Mouse (Mus musculus): ENCODE measurements around the gene Inpp4b.
"Not testable (repeated sequence)": the region's sequence is repeated elsewhere in the genome, so short reads cannot be mapped to it uniquely, and the experiment has no call there.

The Inpp4b gene

GRCm38 (mm10) chr8:81776516-81777237 is 434.3 kb downstream of the Inpp4b start:
- DNase-seq (ENCODE audit: low read depth, low spot score), result no peak

GRCm38 (mm10) chr8:81777704-81778103 is 435.3 kb downstream of the Inpp4b start:
- no peak for DNase-seq (ENCODE audit: low read depth, low spot score)

DNA sequence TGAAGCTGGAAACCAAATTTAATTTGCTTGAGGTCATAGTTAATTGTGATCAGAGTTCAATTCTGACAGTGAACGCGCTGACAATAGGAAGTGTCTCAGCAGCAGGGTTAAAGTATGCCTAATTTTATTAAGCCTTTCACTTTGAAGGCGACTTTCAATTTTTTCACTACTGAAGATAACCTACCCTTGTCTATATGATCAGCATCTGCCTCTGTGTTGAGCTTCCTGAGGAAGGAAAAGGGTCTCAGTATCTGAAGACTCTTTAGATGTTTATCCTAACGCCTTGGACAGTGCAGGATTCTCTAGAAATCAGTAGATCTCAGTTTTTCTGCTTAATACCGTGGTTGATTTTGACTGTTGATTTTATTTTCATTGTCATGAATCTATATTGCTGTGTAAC is 437.1 kb downstream of the Inpp4b start:
- DNase-seq (ENCODE audit: low read depth, low spot score), result no peak

DNA sequence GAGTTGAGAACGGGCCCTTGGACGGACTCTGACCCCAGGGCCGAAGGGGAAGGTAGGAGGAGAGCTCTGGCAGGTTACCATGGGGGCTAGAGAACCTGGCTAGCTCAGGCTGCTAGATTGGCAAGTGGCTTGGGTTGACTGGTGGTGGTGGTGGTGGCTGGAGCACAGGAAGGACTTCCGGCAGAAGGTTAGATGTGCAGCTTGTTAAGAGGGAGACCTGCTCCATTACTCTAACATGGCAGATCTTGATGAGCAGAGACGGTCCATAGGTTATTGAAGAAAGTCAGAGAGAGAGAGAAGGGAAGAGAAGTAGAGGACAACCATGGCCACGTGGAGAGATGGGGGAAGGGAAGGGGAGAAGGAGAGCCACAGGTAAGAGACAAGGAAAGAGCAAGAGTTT is 437.8 kb downstream of the Inpp4b start:
- no peak for DNase-seq (ENCODE audit: low read depth, low spot score)

- no peak for DNase-seq (ENCODE audit: low read depth, low spot score)
Observed at GRCm38 (mm10) chr8:81780921-81781675, 438.7 kb downstream of the Inpp4b start.

- no peak for DNase-seq (ENCODE audit: low read depth, low spot score)
Observed at GRCm38 (mm10) chr8:81782781-81783180, 440.4 kb downstream of the Inpp4b start.

GRCm38 (mm10) chr8:81784775-81785174 is 442.4 kb downstream of the Inpp4b start:
- no peak for DNase-seq (ENCODE audit: low read depth, low spot score)

DNA sequence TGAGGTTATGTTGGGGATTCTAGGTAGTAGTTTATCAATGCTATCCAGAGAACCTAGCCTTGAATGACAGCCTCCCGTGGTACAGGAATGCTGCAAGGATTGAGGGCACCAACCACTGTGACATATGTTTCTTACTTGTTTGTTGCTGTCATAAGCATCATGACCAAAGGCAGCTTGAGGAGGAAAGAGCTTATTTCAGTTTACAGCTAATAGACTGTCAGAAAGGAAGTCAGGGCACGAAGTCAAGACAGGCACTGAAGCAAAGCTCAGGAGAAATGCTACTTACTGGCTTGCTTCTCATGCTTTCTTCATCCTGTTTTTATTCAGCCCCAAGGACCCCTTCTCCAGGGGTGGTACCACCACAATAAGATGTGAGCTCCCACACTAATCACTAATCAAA is 446.1 kb downstream of the Inpp4b start:
- DNase-seq (ENCODE audit: low read depth, low spot score), result no peak

GRCm38 (mm10) chr8:81792649-81793048 is 450.3 kb downstream of the Inpp4b start:
- no peak for DNase-seq (ENCODE audit: low read depth, low spot score)

GRCm38 (mm10) chr8:81798501-81798900 is 456.1 kb downstream of the Inpp4b start:
- no peak for DNase-seq (ENCODE audit: low read depth, low spot score)

- no peak for DNase-seq (ENCODE audit: low read depth, low spot score)
Observed at GRCm38 (mm10) chr8:81800792-81801191, 458.4 kb downstream of the Inpp4b start.

DNA sequence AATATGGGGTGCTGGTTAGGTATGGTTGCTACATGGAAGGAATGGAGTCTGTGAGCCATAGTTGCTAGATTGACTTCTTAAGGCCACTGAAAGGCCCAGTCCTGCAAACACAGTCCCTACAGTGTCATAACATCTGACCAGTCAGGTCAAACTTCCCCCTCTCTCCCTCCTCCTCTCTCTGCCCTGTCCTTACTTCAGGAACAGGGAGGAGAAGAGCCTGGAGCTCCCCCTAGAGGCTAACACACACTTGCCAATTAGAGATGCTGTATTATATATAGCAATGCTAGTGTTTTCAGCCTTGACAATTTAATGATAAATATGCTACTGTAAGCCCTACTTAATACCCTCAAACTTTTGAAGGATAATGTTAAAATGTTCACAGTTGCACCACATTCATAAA is 464.4 kb downstream of the Inpp4b start:
- DNase-seq (ENCODE audit: low read depth, low spot score), result peak; percentile 67

DNA sequence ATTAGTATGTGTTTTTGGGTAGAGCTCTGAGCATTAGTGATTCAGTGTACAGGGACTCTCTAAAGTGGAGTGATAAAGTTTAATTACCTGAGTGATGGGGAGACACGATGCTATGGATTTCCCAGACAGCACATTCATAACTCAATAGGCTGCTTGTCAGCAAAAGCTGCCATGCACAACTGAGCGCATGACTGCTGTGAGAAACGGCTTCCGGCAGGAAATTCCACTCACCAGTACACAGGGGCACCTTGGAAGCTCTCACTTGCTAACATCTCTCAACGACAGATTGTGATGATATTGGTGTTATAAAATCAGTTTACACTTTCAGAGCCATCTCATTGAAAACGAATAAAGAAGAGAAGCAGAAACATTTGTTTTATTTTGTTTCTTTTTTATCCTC is 465.2 kb downstream of the Inpp4b start:
- DNase-seq (ENCODE audit: low read depth, low spot score), result no peak

DNA sequence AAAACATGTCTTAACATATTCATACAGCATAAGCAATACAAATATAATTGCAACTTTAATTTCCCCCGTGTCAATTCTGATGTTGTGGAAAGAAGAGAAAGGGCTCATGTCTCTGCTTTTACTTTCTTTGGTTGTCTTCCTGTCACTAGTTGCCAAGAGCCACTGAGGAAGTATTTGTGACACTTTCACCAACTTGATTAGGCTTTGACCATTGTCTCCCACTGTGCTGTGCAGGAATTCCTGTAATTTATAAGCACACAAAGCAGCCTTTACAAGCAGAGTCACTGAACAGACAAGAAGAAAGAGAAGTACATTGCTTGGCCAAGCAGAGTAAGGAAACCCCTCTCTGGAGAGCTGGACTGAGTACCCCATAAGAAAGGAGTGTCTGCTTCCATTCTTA is 466.1 kb downstream of the Inpp4b start:
- no peak for DNase-seq (ENCODE audit: low read depth, low spot score)

DNA sequence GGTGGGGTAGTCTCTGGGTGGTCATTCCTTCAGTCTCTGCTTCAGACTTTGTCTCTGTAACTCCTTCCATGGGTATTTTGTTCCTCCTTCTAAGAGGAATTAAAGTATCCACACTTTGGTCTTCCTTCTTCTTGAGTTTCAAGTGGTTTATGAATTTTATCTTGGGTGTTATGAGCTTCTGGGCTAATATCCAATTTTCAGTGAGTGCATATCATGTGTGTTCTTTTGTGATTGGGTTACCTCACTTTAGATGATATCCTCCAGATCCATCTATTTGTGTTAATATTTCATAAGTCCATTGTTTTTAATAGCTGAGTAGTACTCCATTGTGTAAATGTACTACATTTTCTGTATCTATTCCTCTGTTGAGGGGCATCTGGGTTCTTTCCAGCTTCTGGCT is 467.1 kb downstream of the Inpp4b start:
- DNase-seq (ENCODE audit: low read depth, low spot score), result not testable (repeated sequence)

- no peak for DNase-seq (ENCODE audit: low read depth, low spot score)
Observed at GRCm38 (mm10) chr8:81812051-81812751, 469.8 kb downstream of the Inpp4b start.

DNA sequence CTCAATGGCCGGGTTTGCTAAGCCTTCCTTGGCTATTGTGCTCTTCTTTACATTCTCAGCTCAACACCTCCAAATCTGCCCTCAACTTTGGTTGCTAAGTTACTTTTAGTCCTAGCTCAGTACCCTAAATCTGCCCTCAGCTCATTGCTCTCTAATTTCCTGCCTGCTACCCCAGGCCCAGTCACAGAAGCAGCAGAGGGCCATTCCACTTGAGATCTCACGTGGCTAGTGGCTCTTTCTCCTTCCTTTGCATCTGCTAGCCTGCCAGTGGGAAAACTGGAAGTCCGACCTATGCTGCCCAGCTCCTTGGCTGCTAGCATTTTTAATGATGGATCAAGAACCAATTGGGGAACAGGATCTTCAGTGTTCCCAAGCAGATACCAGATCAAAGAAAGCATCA is 472.4 kb downstream of the Inpp4b start:
- DNase-seq (ENCODE audit: low read depth, low spot score), result no peak

DNA sequence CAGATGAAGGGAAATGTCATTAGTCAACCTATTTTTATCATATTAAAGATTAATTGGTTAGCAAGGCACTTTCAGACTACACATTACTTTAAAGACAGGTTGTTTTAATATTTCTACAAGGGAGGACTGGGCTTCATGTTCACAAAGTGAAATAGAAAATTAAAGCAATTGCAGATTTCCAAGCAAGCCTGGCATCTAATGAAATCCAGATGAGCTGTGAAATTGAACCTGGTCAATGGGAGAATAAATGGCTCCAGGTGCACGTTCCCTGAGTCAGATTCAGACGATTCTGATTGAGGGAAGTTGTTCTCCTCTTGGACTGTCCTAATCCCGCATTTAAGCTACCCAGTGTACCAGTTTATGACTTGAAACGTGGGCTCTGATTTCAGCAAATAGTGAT is 473.2 kb downstream of the Inpp4b start:
- no peak for DNase-seq (ENCODE audit: low read depth, low spot score)

DNA sequence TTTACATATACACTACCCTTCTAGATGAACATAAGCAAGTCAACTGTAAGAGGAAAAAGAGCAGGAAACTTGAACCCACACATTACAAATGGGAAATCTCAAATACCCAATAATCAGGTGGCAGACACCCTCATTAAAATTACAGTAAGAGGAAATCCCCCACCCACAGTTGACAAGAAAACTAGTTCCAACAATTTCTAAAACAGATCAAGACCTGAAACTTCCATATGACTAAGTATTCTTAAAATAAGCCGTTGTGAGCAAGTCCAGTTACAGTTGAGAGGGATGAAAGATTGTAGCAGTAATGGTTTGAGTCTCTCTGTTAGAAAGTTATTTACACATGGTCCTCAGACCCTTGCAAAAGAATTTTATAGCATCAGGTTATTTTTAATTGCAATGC is 480.8 kb downstream of the Inpp4b start:
- DNase-seq (ENCODE audit: low read depth, low spot score), result no peak

DNA sequence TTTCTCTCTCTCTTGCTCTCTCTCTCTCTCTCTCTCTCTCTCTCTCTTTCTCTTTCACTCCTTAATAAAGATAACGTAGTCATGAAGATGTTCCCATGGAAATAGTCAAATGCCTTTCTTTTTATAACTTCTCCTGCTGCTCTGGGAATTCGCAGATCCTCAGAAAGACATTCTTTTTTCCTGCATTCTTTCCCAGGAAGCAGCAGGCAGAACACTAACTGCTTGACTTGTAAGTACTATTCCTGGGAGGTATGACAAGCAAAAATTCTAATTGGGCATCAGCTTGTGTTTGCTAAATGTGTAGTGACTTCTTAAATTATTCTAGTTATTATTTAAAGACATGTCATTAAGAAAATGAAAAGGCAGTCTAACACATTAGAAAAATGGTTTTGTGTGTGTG is 482.6 kb downstream of the Inpp4b start:
- no peak for DNase-seq (ENCODE audit: low read depth, low spot score)

DNA sequence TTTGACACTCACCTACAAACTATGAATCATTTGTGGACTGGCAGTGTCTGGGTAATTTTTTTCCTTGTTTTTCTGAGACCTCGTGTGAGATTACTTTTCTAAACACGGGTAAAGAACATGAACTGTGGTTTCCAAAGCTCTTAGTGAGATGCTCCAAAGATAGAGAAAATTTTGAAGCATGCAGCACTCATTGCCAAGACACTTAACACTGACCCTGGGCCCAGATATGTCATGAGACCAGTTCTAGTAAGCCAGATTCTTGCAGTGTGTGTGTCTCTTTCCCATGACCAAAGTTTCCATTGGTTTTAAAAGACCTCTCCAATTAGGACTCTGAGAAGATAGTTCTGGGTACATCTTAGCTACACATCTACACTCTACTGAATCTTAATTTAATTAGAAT is 484.1 kb downstream of the Inpp4b start:
- no peak for DNase-seq (ENCODE audit: low read depth, low spot score)

DNA sequence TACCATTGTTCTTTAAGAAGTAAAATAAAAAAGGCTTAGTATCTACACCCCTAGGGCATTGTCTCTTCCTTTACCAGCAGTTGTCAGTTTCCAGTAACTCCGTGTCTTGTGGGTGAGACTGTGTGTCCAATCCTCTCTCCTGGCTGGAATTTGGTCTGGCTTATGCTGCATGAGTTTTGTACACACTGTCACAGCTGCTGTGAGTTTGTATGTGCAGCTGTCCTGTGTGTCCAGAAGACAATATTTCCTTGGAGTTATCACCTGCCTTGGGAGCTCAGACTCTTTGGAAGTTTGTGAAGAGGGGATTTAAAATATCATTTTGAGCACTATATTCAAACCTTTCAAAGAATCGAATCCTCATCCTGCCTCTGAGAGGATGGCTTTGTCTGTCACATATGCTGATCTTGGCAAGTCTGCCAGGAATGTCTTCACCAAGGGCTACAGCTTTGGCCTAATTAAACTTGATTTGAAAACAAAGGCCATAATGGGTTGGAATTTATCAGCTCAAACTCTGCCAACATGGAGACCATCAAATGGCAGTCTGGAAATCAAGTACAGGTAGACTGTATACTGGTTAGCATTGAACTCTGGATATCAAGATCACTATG is 485.1 kb downstream of the Inpp4b start:
- DNase-seq (ENCODE audit: low read depth, low spot score), result no peak

Measured in telencephalon, adult 2 months (tissue).